Mouse (Mus musculus) gastrocnemius, postnatal 25 days (tissue): ENCODE results near the gene Adap1. TPM values are rescaled to one million over a fixed set of nuclear protein-coding genes. Genes with fewer than 3 reads are reported as not detected.

Experiments
- DNase-seq: peaks from one replicate; pipeline ENCODE4 v3.0.0; 2022
- total RNA-seq, 2 experiments: library from RNA; stranded (reverse); gene quantifications; 1 replicate in 1 of 2; 2 replicates in 1 of 2; pipeline ENCODE4 v1.2.3; 2021

The Adap1 gene
- total RNA-seq, 2 experiments from 2014 or later = 1.1 to 1.4 TPM

DNA sequence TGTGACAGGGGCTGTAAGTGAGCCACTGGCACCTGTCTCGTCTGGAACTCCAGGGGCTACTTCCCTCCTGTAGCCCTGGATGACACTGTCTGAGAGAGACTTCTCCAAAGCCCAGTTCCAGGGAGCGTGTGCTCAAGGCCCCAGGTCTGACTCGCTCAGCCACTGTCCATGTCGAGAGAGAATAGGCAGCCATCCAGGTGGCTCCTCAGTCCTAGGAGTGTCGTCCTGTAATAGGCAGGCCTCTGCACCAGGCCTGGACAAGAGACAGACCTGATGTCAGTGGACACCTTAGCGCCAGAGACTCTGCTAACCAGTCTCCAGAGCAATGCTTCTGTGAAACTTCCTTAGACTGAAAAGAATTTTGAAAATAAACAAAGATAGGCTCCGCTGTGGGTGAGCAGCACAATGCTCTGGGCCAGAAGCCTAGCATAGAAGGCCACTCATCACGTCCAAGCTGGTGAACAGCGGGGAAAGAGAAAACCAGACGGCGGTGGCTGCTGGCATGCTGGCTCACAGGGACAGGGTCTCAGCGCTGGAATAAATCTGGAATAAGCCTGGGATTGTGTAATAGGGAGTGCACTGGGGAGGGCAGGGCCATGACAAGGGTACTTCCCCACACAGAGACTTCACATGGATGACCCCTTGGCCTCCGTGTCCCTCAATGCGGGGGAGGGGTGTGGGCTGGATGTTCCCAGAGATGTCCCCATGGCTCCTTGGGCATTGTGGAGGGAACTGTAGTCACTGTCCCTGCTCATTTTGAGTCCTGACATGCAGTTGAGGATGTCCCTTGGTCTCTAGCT lies 39.1 kb downstream of the Adap1 start:
- DNase-seq = no peak

DNA sequence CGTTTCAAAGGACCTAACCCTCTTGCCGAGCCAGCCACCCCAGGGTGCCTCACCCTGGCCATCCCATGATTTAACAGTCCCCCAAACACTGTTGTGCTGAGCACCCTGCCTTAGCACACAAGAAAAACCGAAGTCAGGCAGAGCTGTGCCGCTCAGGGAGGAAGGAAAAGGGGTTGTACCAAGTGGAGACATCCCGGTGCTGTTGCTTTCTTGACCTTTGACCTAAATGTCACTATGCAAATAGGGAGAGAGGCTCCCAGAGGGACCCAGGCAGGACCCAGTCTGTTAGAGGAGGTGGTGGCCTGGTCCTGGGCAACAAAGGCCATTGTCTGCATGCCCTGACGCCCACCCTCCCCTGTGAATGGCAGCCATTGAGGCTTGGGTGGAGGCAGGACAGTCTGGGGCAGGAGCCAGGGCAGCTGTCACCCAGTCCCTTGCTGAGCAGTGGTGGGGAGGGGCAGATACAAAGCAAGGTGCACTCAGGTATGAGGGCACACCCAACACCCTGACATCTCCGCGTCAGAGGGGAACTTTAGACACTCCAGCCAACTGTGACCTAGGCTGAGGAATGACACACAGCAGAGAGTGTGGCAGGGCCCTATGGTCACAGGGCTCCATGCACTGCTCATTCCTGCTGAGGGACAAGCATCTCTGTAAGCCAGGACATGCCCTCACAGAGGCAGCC lies 39.9 kb downstream of the Adap1 start:
- DNase-seq = no peak

DNA sequence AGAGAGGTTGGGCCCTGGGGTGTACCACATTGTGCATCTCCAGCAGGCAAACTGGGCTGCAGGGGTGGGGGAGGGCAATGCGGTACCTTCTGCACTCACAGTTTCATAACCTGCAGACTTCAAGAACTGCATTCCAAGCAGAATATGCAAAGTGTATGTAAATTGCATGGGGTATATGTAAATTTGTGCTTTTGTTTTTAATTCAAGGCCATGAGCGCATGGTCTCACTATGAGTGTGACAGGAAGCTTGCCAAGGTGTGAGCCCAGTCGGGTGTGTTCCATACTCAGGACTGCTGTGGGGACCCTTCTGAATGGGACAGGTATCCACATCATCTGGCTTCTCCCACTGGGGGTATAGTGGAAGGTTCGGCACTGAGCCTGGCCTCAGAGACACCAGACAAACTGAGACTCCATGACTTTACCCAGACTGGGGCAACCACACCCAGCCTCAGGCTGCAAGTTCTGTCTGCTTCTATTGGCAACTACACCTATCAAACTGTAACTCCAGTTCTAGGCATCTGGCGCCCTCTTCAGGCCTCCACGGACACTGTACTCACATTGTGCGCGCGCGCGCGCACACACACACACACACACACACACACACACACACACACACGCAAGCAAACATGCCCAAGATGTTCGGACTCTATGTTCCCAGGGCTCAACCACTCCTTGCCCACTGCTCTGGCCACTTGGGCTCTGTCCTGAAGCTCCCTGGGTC lies 41.8 kb downstream of the Adap1 start:
- DNase-seq = no peak

DNA sequence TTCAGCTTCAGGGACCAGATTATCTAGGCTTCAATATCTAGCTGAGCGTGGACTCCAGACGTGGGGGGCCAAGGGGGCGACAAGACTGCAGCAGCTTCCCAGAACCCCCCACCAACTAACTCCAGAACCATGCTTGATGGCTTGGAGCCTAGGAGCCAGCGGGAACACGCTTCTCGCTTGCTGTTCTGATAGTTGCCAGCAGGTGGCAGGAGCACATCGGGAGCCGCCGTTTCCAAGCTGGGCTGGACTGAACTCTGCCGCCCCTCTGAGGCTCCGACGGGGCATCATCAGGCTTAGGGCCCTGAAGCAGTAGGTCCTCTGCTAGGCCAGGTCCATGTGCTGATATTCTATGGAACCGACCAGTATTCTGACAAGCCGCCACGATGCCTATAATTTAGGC lies 43.2 kb downstream of the Adap1 start:
- DNase-seq = peak; percentile 61

DNA sequence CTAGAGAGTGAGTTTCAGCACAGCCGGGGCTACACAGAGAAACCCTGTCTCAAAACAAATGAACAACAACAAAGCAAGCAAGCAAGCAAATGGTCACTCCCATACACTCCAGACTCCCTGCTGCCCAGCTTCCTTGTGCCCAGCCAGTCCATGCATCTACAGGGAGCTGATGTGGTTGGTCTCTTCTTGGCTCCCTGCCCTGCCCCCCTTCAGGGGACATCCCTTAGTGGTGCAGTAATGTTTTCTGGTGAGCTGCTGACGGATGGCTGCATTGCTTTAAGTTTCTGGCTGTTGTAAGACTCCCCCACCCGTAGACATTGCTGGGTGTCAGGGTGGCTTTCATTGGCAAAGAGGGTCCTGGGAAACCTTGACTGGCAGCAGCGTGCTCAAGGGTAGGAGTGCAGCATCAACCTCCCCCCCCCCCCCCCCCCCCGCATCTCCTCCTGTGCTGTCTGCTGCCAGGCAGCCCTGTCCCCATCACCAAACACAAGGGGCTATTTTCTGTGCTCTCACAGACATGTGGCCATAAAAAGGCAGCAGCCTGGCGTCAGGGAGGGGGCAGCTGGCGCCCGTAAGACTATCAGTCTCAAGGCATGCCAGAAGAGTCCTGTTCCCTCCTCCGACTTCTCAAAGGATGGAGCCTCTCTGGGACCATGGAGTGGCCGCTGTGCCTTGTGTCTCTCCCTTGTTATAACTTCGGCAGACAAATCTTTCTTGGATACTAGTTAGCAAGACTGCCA lies 43.9 kb downstream of the Adap1 start:
- no peak for DNase-seq

DNA sequence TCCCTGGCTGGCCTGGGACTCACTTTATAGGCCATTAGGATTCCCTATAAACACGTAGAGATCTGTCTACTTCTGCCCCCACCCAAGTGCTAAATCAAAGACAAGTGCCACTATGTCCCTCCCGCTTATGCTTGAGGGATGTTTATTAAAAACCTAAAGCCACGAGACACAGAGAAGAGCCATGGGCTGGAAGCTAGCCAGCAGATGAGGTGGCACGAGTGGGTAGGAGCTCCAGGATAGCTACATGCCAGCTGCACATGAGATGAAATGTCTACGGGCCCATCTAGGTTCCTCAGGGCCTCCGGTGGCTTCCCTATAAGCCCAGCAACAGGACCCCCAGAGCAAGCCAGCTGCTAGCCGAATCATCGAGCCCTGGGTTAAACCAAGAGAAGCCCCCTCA lies 48.1 kb downstream of the Adap1 start:
- no peak for DNase-seq

DNA sequence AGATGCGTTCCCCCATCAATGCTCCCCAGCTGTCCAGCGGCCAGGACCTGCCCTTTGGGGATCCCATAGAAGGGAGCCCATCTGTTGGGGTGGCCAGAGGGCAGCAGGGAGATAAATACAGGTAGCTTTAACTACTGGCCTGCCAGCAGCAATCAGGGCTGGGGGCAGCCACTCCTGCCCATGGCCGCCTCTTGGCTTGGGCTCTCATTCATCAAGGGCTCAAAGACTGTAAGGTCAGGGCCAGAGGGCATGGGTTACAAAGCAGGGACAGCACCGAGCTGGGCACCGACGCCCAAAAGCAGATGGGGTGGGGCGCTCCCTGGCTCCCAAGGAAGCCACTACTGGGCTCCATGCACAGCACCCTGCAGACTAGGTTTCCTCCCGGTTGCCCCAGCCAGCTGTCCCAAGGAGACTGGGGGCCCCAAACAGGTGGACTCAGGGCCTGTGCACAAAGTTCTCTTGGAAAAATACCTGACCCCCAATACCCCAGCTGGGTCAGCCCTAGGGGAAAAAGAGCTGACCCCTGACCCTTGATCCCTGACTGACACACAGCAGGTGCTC lies 53.3 kb downstream of the Adap1 start:
- DNase-seq = no peak

DNA sequence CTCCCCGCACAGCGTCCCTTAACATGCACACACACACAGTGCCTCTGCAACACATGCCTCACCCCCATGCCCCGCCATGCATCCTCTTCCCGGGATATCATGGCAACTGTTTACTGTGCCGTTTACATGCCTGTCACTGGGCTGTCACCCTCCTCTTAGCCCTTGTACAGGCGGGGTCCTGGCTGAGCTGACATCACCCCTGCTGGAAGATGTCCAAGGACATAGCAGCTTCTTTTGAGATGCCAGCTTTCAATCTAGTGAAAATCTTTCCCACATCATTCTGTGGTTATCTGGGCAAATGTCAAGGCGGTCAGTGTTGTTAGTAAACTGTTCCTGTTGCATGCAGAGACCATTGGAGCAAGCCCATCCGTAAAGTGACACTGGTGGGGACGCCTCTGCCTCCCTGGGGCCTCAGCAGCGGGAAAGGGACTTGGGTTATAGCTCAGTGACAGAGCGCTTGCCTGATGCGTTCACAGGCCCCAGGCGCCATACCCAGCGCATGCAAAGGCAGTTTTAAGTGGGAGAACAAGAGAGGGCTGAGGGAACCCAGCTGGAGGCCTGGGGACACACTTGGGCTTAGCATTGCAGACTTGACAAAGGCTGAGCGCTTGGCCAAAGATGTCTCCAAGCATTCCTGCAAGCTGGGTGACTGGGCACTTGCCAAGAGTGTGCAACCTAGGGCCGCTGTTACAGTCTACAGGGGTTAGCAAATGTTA lies 54.5 kb downstream of the Adap1 start:
- no peak for DNase-seq

DNA sequence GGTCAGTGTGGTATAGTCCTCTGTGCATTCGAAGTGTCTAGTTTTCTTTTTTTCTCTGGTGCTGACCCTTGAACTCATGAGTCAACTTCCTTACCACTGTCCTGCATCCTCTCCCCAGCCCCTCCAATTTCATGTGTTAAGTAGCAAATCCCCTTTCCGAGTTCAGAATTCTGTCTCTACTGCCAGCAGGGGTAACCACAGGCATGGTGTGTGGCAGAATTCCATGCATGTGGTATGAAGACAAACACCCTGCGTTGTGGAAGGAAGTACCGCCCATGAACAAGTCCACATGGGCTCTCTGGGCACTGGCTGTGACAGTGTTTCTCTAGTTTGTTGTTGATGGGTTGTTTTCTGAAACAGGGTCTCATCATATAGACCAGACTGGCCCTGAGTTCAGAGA lies 57.8 kb downstream of the Adap1 start:
- no peak for DNase-seq

DNA sequence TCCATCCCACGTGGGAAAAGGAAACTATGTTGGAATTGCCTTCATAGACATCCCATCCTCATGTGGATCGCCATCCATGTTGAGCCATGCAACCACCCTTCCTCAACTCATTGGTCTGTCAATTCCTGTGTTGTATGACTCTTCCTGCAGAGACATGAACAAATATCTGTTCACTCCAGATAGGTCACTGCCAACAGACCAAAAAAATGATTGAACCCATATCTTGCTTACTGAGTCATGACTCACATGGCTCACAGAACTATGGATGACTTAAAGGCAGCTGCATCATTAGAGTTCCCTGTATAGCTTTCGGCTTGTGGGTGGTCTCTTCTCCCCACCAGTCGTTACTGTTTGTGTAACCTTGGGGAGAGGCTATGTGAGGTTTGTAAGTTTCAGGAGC lies 64.0 kb downstream of the Adap1 start:
- no peak for DNase-seq

DNA sequence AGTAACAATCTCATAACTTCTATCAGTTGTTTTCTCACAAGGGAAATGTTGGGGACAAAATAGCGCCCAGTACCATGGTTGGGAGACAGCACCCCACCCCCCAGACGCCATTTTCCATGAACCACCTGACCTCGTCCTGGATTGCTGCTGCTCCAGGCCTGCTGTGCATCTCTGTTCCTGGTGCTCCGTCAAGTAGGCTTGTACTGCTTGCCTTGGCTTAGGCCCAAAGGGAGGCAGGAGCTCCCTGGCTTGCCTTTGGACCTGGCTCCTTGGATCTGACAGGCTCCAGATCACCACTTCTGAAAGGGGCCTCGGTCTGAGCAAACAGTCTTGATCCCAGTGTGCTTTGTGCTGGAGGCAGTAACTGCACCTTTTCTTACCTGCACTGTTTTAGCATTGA lies 65.6 kb downstream of the Adap1 start:
- no peak for DNase-seq

DNA sequence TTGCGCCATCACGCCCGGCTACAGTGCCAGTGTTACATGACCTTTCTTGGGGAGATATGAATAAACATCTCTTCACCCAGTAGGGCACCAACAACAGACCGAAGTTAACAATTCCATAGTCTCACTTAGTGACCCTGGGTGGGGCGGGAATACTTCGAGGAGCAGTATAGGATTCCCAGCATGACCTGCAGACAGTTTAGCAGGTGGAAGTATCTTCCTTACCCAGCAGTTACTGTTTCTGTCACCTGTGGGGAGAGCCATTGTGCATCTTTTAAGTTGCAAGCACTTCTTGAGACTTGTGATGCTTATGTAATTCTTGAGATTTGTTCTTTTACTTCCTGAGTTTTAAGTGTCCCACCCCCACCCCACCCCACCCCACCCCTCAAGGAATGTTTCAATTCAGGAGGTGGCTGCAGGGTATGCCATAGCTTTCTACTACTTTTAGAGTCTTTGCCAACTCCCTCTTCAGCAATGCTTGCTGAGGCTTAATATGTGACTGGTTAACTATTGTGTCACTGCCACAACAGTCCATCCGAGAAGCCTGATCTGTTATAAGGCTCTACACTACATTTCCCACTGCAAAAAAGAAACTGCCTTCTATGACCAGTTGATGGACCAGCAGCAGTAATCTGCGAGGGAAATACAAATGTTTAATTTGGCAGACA lies 66.9 kb downstream of the Adap1 start:
- no peak for DNase-seq

DNA sequence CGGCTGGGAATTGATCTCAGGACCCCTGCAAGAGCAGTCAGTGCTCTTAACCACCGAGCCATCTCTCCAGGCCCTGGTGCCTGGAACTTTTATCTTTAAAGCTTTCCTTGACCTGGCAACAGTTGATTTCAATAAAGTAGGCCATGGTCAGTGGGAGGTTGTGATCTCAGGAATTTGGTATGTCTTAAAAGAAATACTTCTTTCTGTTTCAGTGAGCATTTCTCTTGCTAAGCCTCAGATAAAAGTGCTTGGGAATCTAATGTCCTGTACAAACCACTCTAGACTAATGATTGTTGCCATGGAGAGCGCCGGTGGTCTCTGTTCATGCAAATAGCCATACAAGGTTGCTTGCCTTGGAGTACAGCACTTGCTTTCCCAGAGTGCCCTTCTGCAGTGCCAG lies 67.6 kb downstream of the Adap1 start:
- DNase-seq = no peak

DNA sequence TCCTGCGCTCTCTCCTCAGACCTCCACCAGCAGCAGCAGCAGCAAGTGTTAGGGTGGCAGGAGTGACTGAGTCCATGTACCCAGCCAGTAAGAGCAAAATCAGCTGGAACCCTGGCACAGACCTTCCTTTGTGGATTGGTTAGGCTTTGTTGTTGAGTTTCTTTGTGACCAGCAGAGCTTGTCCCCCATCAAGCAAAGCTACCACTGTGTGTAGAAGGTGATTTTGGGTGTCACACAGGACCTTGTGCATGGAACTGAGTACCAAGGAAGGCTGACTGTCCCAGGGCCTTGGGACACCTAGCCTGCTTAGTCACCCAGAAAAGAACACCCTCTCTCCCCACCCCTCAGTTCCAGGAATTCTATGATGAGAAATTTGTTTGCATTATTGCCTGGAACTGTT lies 68.2 kb downstream of the Adap1 start:
- DNase-seq = no peak

DNA sequence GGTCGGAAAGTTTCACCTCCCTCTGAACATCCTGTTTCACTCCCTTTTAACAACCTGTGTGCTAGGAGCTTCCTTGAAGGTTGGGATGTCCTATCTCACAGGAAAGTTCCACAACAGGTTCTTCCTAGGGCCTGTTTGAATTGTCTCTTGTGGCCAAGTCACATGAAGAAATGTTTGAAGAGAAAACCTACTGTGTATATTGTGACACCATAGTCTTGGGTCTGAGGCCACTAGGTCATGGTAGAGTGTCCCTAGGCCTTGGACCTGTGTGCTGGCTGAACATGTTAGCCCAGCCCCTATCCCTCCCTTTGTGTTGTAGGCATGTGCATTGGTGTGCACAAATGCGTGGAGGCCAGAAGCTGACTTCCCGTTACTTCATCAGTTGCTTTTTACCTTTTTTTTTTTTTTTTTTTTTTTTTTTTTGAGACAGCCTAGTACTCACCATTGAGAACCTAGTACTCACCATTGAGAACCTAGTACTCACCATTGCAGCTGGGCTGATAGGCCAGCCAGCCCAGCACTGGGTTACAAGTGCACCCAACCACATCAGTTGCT lies 69.1 kb downstream of the Adap1 start:
- no peak for DNase-seq

DNA sequence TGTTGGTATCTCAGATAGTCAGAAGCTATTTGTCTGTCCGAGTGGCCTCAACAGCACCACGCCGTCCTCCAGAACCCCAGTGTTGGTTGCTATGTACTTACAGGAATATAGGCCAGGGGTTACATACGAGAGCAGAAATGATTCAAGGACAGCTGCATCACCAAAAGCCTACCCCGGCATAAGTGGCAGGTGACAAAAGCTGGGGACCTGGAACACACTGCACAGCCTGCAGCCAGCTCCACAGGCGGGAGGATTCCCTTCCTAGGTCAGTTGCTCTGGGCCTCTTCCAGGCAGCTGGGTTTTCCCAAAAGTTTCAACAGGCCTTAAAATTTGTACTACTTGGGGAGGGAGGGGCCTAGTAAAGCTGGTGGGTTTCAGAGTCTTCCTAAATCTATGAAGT lies 69.6 kb downstream of the Adap1 start:
- DNase-seq = no peak

DNA sequence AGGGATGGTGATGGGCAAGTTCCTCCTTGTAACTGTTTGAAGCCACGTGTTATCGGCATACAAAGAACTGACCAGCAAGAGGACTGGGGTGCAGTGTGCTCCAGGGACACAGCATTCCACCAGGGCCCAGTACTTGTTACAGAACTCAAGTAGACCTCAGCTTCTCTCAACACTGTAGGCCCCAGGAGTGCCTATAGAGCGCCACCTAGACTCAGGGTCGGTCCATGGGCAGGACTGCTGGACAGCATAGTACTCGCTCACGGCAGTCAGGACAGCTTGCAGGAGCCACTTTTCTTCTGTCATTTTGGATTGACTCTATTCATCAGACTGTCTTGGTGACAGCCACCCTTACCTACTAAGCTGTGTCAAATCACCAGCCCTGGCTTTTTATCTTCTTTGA lies 70.5 kb downstream of the Adap1 start:
- DNase-seq = no peak

DNA sequence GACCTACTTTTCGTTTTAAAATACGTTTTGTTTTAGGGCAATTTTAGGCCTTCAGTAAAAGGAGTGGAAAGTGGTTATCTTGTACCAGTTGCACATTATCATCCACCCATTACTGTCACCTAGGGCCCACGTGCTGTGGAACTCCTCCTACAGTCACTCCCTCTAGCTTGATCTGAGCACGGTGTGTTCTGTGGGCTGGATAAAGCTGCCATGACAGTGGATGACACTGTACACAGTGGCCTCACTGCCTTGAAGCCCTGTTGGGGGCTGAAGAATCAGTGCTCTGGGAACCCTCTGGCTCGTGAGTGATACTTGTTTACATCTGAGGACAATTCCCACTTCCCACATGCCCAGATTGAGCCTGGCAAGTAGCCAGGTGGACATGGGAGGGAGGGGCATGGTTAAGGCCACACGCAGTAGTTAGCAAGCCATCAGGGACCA lies 72.1 kb downstream of the Adap1 start:
- DNase-seq = no peak

DNA sequence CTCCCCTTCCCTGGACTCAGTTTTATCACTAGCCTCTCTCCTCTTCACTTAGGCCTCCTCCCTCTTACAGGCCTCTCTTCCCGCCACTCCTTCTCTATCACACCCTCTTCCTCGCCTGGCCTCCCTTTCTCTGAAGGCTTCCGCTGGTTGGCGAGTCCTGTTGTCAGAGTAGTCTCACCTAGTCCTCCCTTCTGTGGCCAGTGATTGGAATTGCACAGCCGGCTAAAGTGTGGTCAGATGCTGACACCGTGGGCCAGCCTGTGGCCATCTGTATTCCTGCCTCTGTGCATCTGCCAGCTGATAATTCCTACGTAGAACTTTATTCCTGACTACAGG lies 72.5 kb downstream of the Adap1 start:
- no peak for DNase-seq

DNA sequence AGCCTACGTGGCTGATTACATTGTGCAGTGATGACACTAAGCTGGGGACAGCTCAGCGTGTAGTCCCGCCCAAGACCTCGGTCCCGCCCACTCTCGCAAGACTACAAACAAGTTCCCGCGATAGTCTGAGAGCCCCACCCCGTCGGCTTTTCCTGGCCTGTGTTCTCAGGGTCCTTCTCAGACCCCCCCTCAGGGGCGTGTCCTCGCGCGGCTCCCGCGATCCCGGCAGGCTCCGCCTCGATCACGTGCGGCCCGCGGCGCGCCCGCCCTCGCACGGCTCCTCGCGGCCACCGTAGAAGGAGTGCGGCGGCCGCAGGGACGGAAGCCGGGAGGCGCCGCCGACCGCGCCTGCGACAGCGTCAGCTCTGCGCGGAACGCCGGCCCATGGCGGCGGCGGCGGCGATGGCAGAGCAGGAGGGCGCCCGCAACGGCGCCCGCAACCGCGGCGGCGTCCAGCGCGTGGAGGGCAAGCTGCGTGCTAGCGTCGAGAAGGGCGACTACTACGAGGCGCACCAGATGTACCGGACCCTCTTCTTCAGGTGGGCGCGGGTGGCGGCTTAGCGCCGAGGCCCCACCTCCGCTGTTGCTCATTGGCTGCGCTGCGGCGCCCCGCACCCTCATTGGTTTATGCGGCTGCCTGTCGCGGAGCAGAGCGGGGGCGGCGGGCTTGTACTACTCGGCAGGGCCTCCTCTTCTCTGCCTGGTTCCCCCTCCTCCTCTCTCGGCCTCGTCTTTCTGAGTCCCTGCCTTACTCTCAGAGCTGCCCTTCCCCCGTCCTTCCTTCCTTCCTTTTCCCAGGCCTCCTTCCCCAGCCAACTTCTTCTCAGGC lies 73.1 kb downstream of the Adap1 start, which contains the start of gene Get4:
Gene Get4 (plus strand): TSS at position 244 of the 829 bp plus-strand sequence.
- DNase-seq = peak; percentile 99
